Mouse (Mus musculus) A20 (cell line): ENCODE measurements around the gene Pkn2.

Source experiments
- DNase-seq: peaks from one replicate; pipeline ENCODE4 v3.0.0-alpha.2; 2011; ENCODE audit warnings: low read depth, low spot score

Gene Pkn2

DNA sequence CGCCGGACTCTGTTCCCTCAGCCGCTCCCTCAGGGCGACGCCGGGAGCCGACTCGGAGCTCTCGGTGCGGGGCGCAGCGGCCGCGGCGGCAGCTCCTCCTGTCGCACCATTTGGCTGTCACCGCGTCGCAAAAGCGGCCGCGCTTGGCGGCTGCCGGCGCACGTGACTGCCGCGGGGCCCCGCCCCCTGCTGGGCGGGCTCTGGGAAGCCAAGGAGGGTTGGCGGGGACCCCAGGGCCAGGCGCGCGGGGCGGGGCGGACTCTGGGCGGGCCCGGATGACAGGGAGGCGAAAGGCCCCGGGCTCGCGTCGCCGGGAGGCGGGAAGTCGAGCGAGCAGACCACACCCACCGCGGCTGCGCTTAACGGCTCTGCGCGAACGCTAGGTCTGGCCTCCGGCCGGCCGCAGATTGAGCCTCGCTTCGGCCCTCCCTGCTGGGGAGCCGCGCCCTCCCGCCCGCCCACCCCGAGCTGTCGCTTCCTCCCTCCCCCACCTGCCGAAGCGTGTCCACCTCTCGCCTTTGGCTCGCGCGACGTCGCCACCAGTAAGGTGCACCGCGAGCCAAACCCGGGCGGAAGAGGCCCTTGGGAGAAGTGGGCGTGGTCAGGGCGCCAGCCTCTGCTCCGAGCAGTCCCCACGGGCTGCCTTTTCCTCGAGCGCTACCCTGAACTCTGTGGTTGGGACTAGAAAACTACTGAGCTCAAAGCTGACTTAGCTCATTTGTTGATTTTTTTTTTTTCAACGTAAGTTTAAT lies at the start of gene Pkn2:
TSS of gene Pkn2 (minus strand) at position 133 of the 752 bp plus-strand sequence.
- peak; percentile 98 for DNase-seq

GRCm38 (mm10) chr3:142929906-142930305 lies 48.1 kb upstream of the Pkn2 start:
- DNase-seq, result no peak

DNA sequence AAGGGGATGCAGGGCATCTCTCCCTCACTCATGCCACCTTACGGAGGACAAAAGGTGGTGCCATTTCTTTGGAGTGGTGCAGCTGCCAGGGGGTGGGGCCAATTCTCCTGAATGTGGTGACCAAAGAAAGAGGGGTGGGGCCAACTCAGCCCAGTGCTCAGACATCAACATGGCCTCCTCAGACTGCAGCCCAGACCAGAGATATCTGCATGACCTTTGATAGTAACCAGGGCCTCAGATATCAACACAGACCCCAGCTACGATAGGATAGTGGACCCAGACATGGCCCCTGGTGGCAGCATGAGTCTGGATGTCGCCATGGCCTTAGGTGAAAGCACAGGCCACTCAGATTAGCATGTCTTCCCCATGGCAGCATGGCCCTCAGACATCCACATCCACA lies 45.5 kb upstream of the Pkn2 start:
- no peak for DNase-seq

- DNase-seq, result no peak
Measured at GRCm38 (mm10) chr3:142924831-142925348, 43.1 kb upstream of the Pkn2 start.

DNA sequence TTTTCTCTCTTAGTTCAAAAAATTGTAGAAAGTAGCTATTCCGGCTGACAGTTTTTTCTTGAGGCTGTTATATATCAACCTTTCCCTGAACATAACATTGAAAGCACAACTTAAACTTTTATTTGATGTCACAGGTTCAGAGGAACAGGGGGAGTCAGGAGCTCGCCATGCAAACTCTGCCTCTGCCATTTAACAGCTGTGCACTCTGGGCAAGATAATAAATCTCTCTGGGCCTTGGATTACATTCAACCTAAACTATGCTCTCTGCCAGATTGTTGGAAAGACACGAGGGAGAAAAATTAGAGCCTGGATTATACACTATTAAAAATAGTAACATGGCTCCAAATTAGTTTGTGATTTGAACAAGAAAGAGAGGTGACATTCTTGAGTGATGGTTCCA lies 37.3 kb upstream of the Pkn2 start:
- no peak for DNase-seq

- DNase-seq, result no peak
Measured at GRCm38 (mm10) chr3:142917760-142918439, 36.1 kb upstream of the Pkn2 start.

GRCm38 (mm10) chr3:142917171-142917570 lies 35.4 kb upstream of the Pkn2 start:
- DNase-seq, result no peak

GRCm38 (mm10) chr3:142913295-142913694 lies 31.5 kb upstream of the Pkn2 start:
- DNase-seq, result no peak

GRCm38 (mm10) chr3:142899683-142900082 lies 17.9 kb upstream of the Pkn2 start:
- no peak for DNase-seq

GRCm38 (mm10) chr3:142898949-142899396 lies 17.2 kb upstream of the Pkn2 start:
- DNase-seq, result no peak

GRCm38 (mm10) chr3:142890442-142890841 lies 8.6 kb upstream of the Pkn2 start:
- no peak for DNase-seq

- no peak for DNase-seq
Measured at GRCm38 (mm10) chr3:142886963-142887362, 5.2 kb upstream of the Pkn2 start.

GRCm38 (mm10) chr3:142884594-142884993 lies 2.8 kb upstream of the Pkn2 start:
- no peak for DNase-seq

DNA sequence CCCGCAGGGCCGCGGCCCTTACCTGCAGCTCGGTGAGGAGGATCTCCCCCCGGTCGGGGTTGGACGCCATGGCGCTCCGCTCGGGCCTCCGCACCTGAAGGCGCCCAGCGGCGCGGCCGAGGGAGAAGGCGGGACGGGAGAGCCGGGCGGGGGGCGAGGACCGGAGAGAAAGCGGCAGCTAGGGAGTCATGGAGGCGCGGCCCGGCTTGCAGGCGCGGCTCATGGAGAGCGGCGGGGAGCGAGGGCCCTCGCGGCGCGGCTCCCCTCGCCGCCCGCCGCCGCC lies 274 bp downstream of the Pkn2 start:
- DNase-seq, result no peak

DNA sequence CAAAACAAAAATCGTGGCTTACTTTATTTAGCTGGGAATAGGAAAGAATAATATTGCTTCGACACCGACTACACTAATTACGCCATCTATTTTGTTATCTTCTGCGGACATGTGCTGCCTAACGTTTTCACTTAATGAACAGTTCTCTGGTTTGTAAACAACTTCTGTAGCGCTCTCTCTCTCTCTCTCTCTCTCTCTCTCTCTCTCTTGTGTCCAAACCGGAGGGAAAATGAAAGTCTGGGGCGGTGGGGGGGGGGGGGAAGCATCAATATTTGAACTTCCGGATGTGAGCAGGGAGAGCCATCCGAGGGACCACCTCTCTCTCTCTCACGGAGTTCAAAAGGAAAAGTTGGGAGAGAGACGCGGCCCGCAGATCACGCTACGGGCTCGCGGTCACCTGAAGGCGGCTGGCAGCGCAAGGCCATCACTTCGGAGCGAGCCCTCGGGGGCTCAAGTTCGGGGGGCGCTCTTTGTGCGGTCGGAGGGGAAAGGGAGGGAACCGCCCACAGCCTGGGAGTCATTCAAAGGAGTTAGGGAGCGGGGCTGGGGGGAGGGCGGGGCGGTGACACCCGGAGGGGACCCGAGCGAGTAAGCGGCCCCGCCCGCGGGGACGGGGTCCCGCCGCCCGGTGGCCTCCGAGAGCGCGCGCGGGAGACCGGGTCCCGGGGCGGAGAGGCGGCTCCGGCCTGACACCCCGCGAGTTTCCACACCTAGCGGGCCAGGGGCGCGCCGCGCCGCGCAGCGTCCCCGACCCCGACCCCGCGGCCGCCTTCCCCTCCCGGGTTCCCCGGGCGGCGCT lies 815 bp downstream of the Pkn2 start:
- peak; percentile 84 for DNase-seq

GRCm38 (mm10) chr3:142863236-142863635 lies 18.6 kb downstream of the Pkn2 start:
- no peak for DNase-seq

GRCm38 (mm10) chr3:142856832-142857231 lies 25.0 kb downstream of the Pkn2 start:
- no peak for DNase-seq

- DNase-seq, result no peak
Measured at GRCm38 (mm10) chr3:142855961-142856472, 25.8 kb downstream of the Pkn2 start.

DNA sequence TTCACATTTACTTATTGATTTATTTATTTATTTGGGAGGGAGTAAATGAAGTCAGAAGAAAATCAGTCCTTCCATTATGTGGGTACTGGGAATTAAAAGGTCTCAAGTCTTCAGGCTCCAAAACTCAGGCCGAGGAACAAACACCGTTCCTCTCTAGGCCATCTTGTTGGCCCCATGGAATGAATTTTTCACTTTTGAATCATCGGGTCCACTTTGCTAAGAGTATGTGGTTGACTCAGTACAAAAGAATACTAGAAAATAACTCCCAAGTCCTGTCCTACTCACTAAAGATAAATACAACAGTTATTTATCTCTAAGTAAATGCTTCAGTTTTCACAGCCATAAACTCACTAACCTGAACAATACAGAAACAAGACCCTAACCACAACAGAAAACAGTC lies 28.9 kb downstream of the Pkn2 start:
- DNase-seq, result no peak

DNA sequence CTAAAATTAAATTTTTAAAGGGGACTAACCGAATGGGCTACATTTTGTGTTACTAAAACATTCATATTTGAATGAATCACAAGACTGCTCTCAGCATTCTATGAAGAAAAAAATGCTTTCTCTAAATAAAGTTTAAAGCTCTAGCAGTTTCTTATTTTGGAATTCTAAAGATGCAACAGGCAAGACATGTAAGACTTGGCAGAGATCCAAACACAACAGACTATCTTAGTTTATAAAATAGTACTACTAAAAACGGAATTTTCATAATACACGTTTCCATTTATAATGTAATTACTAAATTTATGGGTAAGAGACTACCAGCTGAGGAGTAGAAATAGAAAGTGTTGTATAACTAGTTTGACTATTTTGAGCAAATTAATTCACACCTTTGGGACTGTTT lies 30.2 kb downstream of the Pkn2 start:
- DNase-seq, result no peak

DNA sequence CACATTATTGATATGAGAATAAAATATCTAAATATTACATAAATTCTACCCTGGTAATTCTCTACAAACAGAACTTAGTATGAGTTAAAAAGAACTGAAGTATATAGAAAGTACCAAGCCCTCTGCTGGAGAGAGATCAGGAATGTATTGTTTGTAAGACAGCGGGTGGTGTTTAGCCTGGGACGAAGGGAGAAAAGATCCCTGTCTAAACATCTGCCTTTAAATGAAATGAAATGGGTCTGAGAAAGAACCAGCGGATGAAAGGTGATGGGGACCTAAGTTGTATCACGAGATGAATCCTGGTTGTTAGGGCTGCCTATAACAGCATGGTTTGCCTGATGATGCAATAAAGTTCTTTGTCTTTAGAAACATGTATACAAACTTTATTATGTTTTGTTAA lies 41.8 kb downstream of the Pkn2 start:
- no peak for DNase-seq

GRCm38 (mm10) chr3:142834761-142835160 lies 47.0 kb downstream of the Pkn2 start:
- no peak for DNase-seq
